Mouse (Mus musculus): ENCODE data around the gene Rhbdf1. TPM values are rescaled to one million over a fixed set of nuclear protein-coding genes. Genes with fewer than 3 reads are reported as not detected.
A peak's percentile ranks its signal among the peaks of the same experiment; 100 is the strongest.

The Rhbdf1 gene
- polyA plus RNA-seq, 1 experiment from 2014 or later: 6.4 TPM

DNA sequence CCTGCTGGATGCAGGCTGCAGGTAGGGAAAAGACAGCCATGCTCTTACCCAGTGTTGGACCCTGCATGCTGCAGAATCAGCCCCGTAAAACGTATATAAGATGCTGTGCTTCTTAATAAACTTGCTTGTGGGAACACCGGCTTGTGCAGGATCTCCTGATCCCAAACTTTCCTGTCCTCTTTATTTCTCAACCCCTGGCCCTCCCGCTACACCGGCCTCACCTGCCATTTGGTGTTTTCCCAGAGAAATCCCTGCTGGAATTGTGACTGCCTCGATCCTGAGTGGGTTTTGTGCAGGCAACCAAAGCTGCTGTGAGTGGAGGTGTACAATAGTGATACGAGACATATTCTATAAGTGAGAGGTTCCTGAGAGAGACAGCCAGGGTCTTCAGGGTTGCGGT is 37.6 kb downstream of the Rhbdf1 start:
- Histone ChIP-seq H3K27ac (ENCODE audit: low read depth) (no peak overlapping the region), H3K4me1 (ENCODE audit: insufficient read depth) (no peaks in the 10 kb centered on the region), H3K4me2 (ENCODE audit: low read depth, low read length) (no peak overlapping the region), H3K4me3 (ENCODE audit: low read depth, low read length) (no peak overlapping the region), H3K9me3 (ENCODE audit: low read length) (no peaks in the 10 kb centered on the region), H3K27me3 (ENCODE audit: insufficient read depth, low read length) (no peaks in the 10 kb centered on the region), H3K36me3 (replicated peaks; ENCODE audit: insufficient read depth, low read length) (no peaks in the 10 kb centered on the region), H3K9ac (replicated peaks) (no peak overlapping the region)
- whole genome bisulfite sequencing (ENCODE audit: insufficient replicate concordance): 81% methylated on average over 8 of the region's 8 CpGs
- DNase-seq (no peak), ATAC-seq (no peak)
- no peak for TF ChIP-seq CTCF (IDR thresholded peaks at IDR 0.05; ENCODE audit: low read depth)
- no peak for TF ChIP-seq EP300 (IDR thresholded peaks at IDR 0.05; ENCODE audit: low read depth)

DNA sequence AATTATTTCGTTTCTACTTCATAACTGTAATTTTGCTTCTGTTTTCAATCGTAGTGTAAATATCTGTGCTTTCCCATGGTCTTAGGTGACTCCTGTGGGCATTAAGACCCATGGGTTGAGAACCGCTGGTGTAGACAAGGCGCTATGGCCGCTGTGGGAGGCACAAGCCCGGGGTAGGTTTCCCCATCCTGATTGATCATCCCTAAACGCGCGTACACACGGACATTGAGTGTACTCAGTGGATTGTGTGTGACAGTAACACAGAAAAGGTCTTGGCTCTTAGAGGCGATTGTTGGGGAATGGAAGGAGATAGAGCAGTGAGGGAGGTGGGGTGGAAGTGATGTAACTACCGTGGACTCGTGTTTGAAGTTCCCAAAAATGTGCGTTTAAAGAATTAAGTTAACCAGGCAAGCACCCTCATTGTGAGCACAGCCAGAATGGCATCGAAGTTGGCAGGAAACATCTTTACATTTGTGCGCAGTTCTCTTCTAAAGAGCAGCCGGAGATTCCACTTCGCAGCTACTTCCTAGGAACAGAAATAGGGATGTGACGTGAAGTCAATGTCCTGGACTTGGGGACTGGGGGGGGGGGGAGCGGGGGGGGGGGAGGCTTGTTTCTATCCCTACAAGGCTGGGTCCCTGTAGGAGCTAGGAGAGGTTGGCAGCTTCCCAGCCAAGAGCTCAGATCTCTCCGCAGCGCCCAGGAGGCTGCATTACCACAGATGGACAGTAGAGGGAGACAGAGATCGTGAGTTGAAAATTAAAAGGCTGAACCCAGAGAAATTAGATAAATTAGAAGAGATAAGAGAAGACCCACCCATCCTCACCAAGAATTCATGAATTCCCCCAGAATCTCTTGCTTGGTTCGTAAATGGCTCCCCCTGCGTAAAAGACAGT is 39.9 kb downstream of the Rhbdf1 start:
- WGBS (ENCODE audit: insufficient replicate concordance): 43% methylated on average over 24 of the region's 25 CpGs
- Histone ChIP-seq H3K36me3 (replicated peaks; ENCODE audit: insufficient read depth, low read length) (no peaks in the 10 kb centered on the region), H3K4me3 (ENCODE audit: low read depth, low read length) (no peak overlapping the region), H3K4me1 (ENCODE audit: insufficient read depth) (no peaks in the 10 kb centered on the region), H3K27me3 (ENCODE audit: insufficient read depth, low read length) (no peaks in the 10 kb centered on the region), H3K4me2 (ENCODE audit: low read depth, low read length) (no peak overlapping the region), H3K9ac (replicated peaks) (no peak overlapping the region), H3K27ac (ENCODE audit: low read depth) (no peak overlapping the region), H3K9me3 (ENCODE audit: low read length) (no peaks in the 10 kb centered on the region)
- ATAC-seq: no peak
- no peak for TF ChIP-seq EP300 (IDR thresholded peaks at IDR 0.05; ENCODE audit: low read depth)
- TF ChIP-seq CTCF (IDR thresholded peaks at IDR 0.05; ENCODE audit: low read depth): peak; percentile 94
- peak; percentile 81 for DNase-seq

DNA sequence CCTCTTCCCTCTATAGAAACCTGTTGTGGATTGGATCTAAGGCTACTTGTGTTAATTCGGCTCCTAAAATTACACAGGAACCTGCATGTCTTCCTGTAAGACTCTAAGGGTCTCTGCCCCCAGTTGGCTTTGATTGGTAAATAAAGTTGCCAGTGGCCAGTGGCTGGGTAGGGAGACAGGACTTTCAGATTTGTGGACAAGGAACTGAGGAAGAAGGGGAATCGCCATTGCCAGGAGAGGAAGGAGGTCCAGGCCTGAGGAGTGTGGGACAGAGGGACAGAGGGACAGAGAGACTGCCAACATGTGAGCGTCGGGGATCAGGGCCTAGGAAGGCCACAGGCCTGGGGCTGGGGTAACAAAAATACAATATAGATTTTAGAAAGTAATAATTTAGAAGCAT is 40.9 kb downstream of the Rhbdf1 start:
- H3K27ac ChIP-seq (ENCODE audit: low read depth): no peak overlapping the region
- H3K9ac ChIP-seq (replicated peaks): no peak overlapping the region
- no peak overlapping the region for H3K4me3 ChIP-seq (ENCODE audit: low read depth, low read length)
- no peaks in the 10 kb centered on the region for H3K9me3 ChIP-seq (ENCODE audit: low read length)
- no peaks in the 10 kb centered on the region for H3K36me3 ChIP-seq (replicated peaks; ENCODE audit: insufficient read depth, low read length)
- no peak overlapping the region for H3K4me2 ChIP-seq (ENCODE audit: low read depth, low read length)
- no peak for TF ChIP-seq CTCF (IDR thresholded peaks at IDR 0.05; ENCODE audit: low read depth)
- 77% methylated on average over 4 of the region's 4 CpGs for WGBS (ENCODE audit: insufficient replicate concordance)
- DNase-seq (no peak), ATAC-seq (no peak)
- H3K27me3 ChIP-seq (ENCODE audit: insufficient read depth, low read length): no peaks in the 10 kb centered on the region
- no peaks in the 10 kb centered on the region for H3K4me1 ChIP-seq (ENCODE audit: insufficient read depth)

- H3K4me1 ChIP-seq (ENCODE audit: insufficient read depth): no peaks in the 10 kb centered on the region
- H3K27ac ChIP-seq (ENCODE audit: low read depth): no peak overlapping the region
- H3K9me3 ChIP-seq (ENCODE audit: low read length): no peaks in the 10 kb centered on the region
- ATAC-seq (no peak), DNase-seq (no peak)
- TF ChIP-seq EP300 (IDR thresholded peaks at IDR 0.05; ENCODE audit: low read depth) (no peak), CTCF (IDR thresholded peaks at IDR 0.05; ENCODE audit: low read depth) (no peak)
- no peak overlapping the region for H3K4me2 ChIP-seq (ENCODE audit: low read depth, low read length)
- H3K36me3 ChIP-seq (replicated peaks; ENCODE audit: insufficient read depth, low read length): no peaks in the 10 kb centered on the region
- H3K27me3 ChIP-seq (ENCODE audit: insufficient read depth, low read length): no peaks in the 10 kb centered on the region
- no peak overlapping the region for H3K9ac ChIP-seq (replicated peaks)
- 59% methylated on average over 1 of the region's 1 CpGs for WGBS (ENCODE audit: insufficient replicate concordance)
- no peak overlapping the region for H3K4me3 ChIP-seq (ENCODE audit: low read depth, low read length)
These were observed 43.6 kb downstream of the Rhbdf1 start for GRCm38 (mm10) chr11:32178506-32178905.

GRCm38 (mm10) chr11:32166683-32167082 is 55.4 kb downstream of the Rhbdf1 start:
- no peak for DNase-seq
- Histone ChIP-seq H3K4me2 (ENCODE audit: low read depth, low read length) (no peak overlapping the region), H3K27me3 (ENCODE audit: insufficient read depth, low read length) (peaks cover 5% of the 10 kb centered on the region), H3K4me3 (ENCODE audit: low read depth, low read length) (no peak overlapping the region), H3K9ac (replicated peaks) (no peak overlapping the region), H3K36me3 (replicated peaks; ENCODE audit: insufficient read depth, low read length) (no peaks in the 10 kb centered on the region), H3K9me3 (ENCODE audit: low read length) (no peaks in the 10 kb centered on the region), H3K4me1 (ENCODE audit: insufficient read depth) (no peaks in the 10 kb centered on the region), H3K27ac (ENCODE audit: low read depth) (no peak overlapping the region)
- TF ChIP-seq EP300 (IDR thresholded peaks at IDR 0.05; ENCODE audit: low read depth) (no peak), CTCF (IDR thresholded peaks at IDR 0.05; ENCODE audit: low read depth) (no peak)
- ATAC-seq: no peak
- 63% methylated on average over 4 of the region's 4 CpGs for WGBS (ENCODE audit: insufficient replicate concordance)

DNA sequence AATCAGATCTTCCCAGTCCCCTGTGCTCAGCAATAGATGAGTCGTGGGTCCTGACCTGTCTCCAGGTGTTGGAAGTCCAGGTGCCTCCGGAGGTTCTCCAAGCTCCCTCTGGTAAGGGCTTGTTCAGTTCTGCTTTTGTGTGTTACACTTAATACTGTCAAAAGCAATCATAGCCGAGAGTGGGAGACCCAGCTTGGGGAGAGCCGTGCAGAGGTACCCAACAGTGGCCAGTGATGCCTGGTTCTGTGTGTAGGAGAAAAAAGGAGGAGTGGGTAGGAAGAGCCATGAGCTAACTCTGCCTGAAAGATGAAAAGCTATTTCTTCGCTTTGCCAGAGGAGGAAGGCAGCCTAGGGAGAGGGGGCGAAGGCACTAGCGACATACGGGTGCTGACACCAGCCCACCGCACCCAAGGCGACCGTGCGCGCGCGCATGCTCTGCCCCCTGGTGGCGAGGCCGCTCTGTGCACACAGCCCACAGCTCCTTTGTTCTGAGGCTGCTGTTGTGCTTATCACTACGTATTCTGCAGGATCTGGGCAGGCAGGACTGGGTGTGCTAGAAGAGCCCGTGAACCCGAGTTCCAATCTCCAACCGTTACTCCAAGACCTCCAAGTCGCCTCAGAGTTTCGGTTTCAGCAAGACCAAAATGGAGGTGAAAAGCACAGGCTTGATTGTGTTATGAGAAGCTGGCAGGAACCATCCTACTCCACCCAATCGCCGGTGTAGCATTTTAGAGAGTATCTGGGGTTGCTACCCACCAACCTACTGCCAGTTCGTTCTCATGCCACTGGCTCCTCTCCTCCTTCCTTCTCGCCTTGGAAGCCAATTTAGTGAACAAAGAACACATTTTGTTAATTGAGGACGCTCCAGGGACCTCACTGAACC is 59.9 kb downstream of the Rhbdf1 start:
- DNase-seq (peak; percentile 76), ATAC-seq (peak; percentile 53; the same call in 1 of the 2 replicates)
- TF ChIP-seq EP300 (IDR thresholded peaks at IDR 0.05; ENCODE audit: low read depth): no peak
- TF ChIP-seq CTCF (IDR thresholded peaks at IDR 0.05; ENCODE audit: low read depth): peak; percentile 90
- Histone ChIP-seq H3K36me3 (replicated peaks; ENCODE audit: insufficient read depth, low read length) (no peaks in the 10 kb centered on the region), H3K4me2 (ENCODE audit: low read depth, low read length) (peak overlapping the region; percentile 51), H3K9ac (replicated peaks) (no peak overlapping the region), H3K4me1 (ENCODE audit: insufficient read depth) (no peaks in the 10 kb centered on the region), H3K9me3 (ENCODE audit: low read length) (no peaks in the 10 kb centered on the region), H3K27ac (ENCODE audit: low read depth) (no peak overlapping the region), H3K27me3 (ENCODE audit: insufficient read depth, low read length) (peaks cover 13% of the 10 kb centered on the region), H3K4me3 (ENCODE audit: low read depth, low read length) (no peak overlapping the region)
- WGBS (ENCODE audit: insufficient replicate concordance): 14% methylated on average over 28 of the region's 28 CpGs

Data from liver, postnatal 0 days (tissue).